In genomic region chr15:81032941-81033629, GRCm38 (mm10) we compare ENCODE assay signal across 8 mouse cellular contexts. TPM values are rescaled to one million over a fixed set of nuclear protein-coding genes. Genes with fewer than 3 reads are reported as not detected.
DNase-seq lines count a peak whose midpoint lies in the region; ATAC-seq lines count a peak whose summit lies in the region.

No protein-coding gene starts in this region.

- no peaks in the 10 kb centered on the region for H3K36me3 ChIP-seq in kidney, embryonic 14.5 days (ENCODE audit: control insufficient read depth, insufficient read depth, low read length)

- H3K9ac ChIP-seq in kidney, embryonic 14.5 days (ENCODE audit: low read depth, low read length), result no peak overlapping the region

- intact Hi-C loops in left cerebral cortex, postnatal 10 days (cut with DNase I), result no loop called here

- no peak overlapping the region for H3K4me2 ChIP-seq in kidney, embryonic 14.5 days (replicated peaks; ENCODE audit: low read depth, low read length)

- no peak for DNase-seq in kidney, postnatal 10 days
- DNase-seq in B cell, adult 2 months, result peak; percentile 53 to 66
- DNase-seq in embryo, embryonic 11 days, result peak; percentile 42
- peak; percentile 50 for DNase-seq in mesoderm, embryonic 11.5 days (ENCODE audit: low read depth, low spot score)
- no peak for DNase-seq in right cerebral cortex, adult 18-20 months
- no peak for DNase-seq in kidney, postnatal 4 days
- DNase-seq in left cerebral cortex, postnatal 10 days (ENCODE audit: extremely low spot score in 1 of 2, low spot score in 2 of 2), result no peak

- peak overlapping the region; percentile 48; the same call in 1 of the 2 replicates for H3K27ac ChIP-seq in kidney, embryonic 14.5 days (ENCODE audit: low read depth, low read length)

- no peaks in the 10 kb centered on the region for H3K27me3 ChIP-seq in kidney, embryonic 14.5 days (ENCODE audit: control insufficient read depth, insufficient read depth, low read length)

- no peaks in the 10 kb centered on the region for H3K9me3 ChIP-seq in kidney, embryonic 14.5 days (ENCODE audit: control insufficient read depth, low read length)

- H3K4me1 ChIP-seq in kidney, embryonic 14.5 days (ENCODE audit: control insufficient read depth, insufficient read depth, low read length), result peaks cover 29% of the 10 kb centered on the region

- WGBS in kidney, embryonic 14.5 days, result 11% methylated on average over 9 of the region's 9 CpGs

- no peak overlapping the region for H3K4me3 ChIP-seq in kidney, embryonic 14.5 days (ENCODE audit: low read length)

- ATAC-seq in kidney, embryonic 14.5 days (ENCODE audit: low FRiP score, low TSS enrichment), result peak; percentile 46

RNA-seq across cellular contexts. Expression of gene Sgsm3, which starts 55.5 kb away (rescaled TPM):
- polyA plus RNA-seq in kidney, embryonic 14.5 days (2014; fragmentation: Nextera tagmentation; extraction: Ambion mirVana), result 17.2 and 17.7 TPM in 2 replicates
- total RNA-seq in left cerebral cortex, postnatal 10 days (2021), result 10 to 100 TPM; 79.1 to 80.8 TPM

Comparison
In these comparisons a context has a peak if more than half of its experiments do, and no peak if none do; other contexts are left out.
1. DNase-seq: peak in B cell, adult 2 months (2 of 2), embryo, embryonic 11 days (single experiment) and mesoderm, embryonic 11.5 days (single experiment); none in kidney, postnatal 10 days (single experiment), right cerebral cortex, adult 18-20 months (single experiment), kidney, postnatal 4 days (0 of 2) and left cerebral cortex, postnatal 10 days (0 of 2).